ENCODE assay signal across 8 mouse cellular contexts in genomic region chr10:119691358-119692083, GRCm38 (mm10).
DNase-seq lines count a peak whose midpoint lies in the region; ATAC-seq and TF ChIP-seq lines count a peak whose summit lies in the region.

No protein-coding gene starts in this region.

- peak overlapping the region; percentile 58 for H3K4me3 ChIP-seq in forebrain, embryonic 10.5 days
- H3K4me3 ChIP-seq in kidney, embryonic 14.5 days (ENCODE audit: low read length): peak overlapping the region; percentile 36
- peak overlapping the region; percentile 38 for H3K4me3 ChIP-seq in limb, embryonic 13.5 days
- H3K4me3 ChIP-seq in thymus, adult 2 months (ENCODE audit: control insufficient read depth, insufficient read depth, low read length): no peak overlapping the region

- peak overlapping the region; percentile 88 for H3K27ac ChIP-seq in forebrain, embryonic 10.5 days
- no peak overlapping the region for H3K27ac ChIP-seq in kidney, embryonic 14.5 days (ENCODE audit: low read depth, low read length)
- no peak overlapping the region for H3K27ac ChIP-seq in limb, embryonic 13.5 days
- H3K27ac ChIP-seq in thymus, adult 2 months (ENCODE audit: control insufficient read depth, insufficient read depth, low read length): no peak overlapping the region

- 3% methylated on average over 16 of the region's 16 CpGs for WGBS in forebrain, embryonic 10.5 days
- WGBS in kidney, embryonic 14.5 days: 3% methylated on average over 16 of the region's 16 CpGs
- WGBS in limb, embryonic 13.5 days: 3% methylated on average over 16 of the region's 16 CpGs
- WGBS in thymus, adult 2 months: 12% methylated on average over 16 of the region's 16 CpGs

- peak; percentile 72; the same call in 1 of the 2 replicates for ATAC-seq in kidney, embryonic 14.5 days (ENCODE audit: low FRiP score, low TSS enrichment)
- ATAC-seq in limb, embryonic 13.5 days (ENCODE audit: low FRiP score, low read depth): 0 out of 2 replicates have a peak, but pooled peaks have one; percentile 28

- H3K4me2 ChIP-seq in kidney, embryonic 14.5 days (replicated peaks; ENCODE audit: low read depth, low read length): peak overlapping the region; percentile 68
- peak overlapping the region; percentile 75 for H3K4me2 ChIP-seq in limb, embryonic 13.5 days (replicated peaks)

- H3K4me1 ChIP-seq in forebrain, embryonic 10.5 days: peaks cover 61% of the 10 kb centered on the region
- H3K4me1 ChIP-seq in kidney, embryonic 14.5 days (ENCODE audit: control insufficient read depth, insufficient read depth, low read length): peaks cover 11% of the 10 kb centered on the region
- peaks cover 29% of the 10 kb centered on the region for H3K4me1 ChIP-seq in limb, embryonic 13.5 days
- no peaks in the 10 kb centered on the region for H3K4me1 ChIP-seq in thymus, adult 2 months (replicated peaks; ENCODE audit: control insufficient read depth, insufficient read depth, low read length)

- no peaks in the 10 kb centered on the region for H3K36me3 ChIP-seq in forebrain, embryonic 10.5 days (replicated peaks)
- H3K36me3 ChIP-seq in kidney, embryonic 14.5 days (ENCODE audit: control insufficient read depth, insufficient read depth, low read length): no peaks in the 10 kb centered on the region
- H3K36me3 ChIP-seq in limb, embryonic 13.5 days: no peaks in the 10 kb centered on the region
- no peaks in the 10 kb centered on the region for H3K36me3 ChIP-seq in thymus, adult 2 months (ENCODE audit: control insufficient read depth, insufficient read depth, low read length)

- H3K9me3 ChIP-seq in forebrain, embryonic 10.5 days: no peaks in the 10 kb centered on the region
- H3K9me3 ChIP-seq in kidney, embryonic 14.5 days (ENCODE audit: control insufficient read depth, low read length): no peaks in the 10 kb centered on the region
- H3K9me3 ChIP-seq in limb, embryonic 13.5 days: no peaks in the 10 kb centered on the region

- H3K9ac ChIP-seq in kidney, embryonic 14.5 days (ENCODE audit: low read depth, low read length): peak overlapping the region; percentile 28; the same call in 1 of the 2 replicates
- 0 out of 2 replicates have a peak overlapping the region, but pooled peaks have one; percentile 9 for H3K9ac ChIP-seq in limb, embryonic 13.5 days

- no peak for TF ChIP-seq POLR2A in thymus, adult 2 months (IDR thresholded peaks at IDR 0.05; ENCODE audit: control insufficient read depth, extremely low read depth, insufficient read depth, low read length, poor library complexity)

- peaks cover 15% of the 10 kb centered on the region; the same call in 1 of the 2 replicates for H3K27me3 ChIP-seq in forebrain, embryonic 10.5 days (ENCODE audit: poor library complexity, severe bottlenecking)
- H3K27me3 ChIP-seq in kidney, embryonic 14.5 days (ENCODE audit: control insufficient read depth, insufficient read depth, low read length): no peaks in the 10 kb centered on the region
- H3K27me3 ChIP-seq in limb, embryonic 13.5 days: peaks cover 41% of the 10 kb centered on the region
- H3K27me3 ChIP-seq in thymus, adult 2 months (ENCODE audit: control insufficient read depth, insufficient read depth, low read length): no peaks in the 10 kb centered on the region; the same call in 1 of the 2 replicates

- no peak for TF ChIP-seq CTCF in thymus, adult 2 months (IDR thresholded peaks at IDR 0.05; ENCODE audit: borderline replicate concordance, control insufficient read depth, extremely low read depth, insufficient read depth, low read length, poor library complexity)

- peak; percentile 28 to 52 for DNase-seq in left cerebral cortex, adult 18-20 months (ENCODE audit: low spot score in 2 of 2)
- DNase-seq in left cerebral cortex, adult 11 months (ENCODE audit: low spot score): no peak
- DNase-seq in forebrain, embryonic 10.5 days (ENCODE audit: extremely low spot score, low spot score): peak; percentile 66
- peak; percentile 40 for DNase-seq in right cerebral cortex, adult 18-20 months
- no peak for DNase-seq in urinary bladder, postnatal 4 days (ENCODE audit: low spot score in 2 of 2)
- no peak for DNase-seq in thymus, adult 2 months

Comparison
In these comparisons a context has a peak if more than half of its experiments do, and no peak if none do; other contexts are left out.
1. DNase-seq: peak in left cerebral cortex, adult 18-20 months (2 of 2), forebrain, embryonic 10.5 days (single experiment) and right cerebral cortex, adult 18-20 months (single experiment); none in left cerebral cortex, adult 11 months (single experiment), urinary bladder, postnatal 4 days (0 of 2) and thymus, adult 2 months (single experiment).